Mouse (Mus musculus) forebrain, embryonic 16.5 days (tissue): Measurements from ENCODE around the gene Chil1. TPM values are rescaled to one million over a fixed set of nuclear protein-coding genes. Genes with fewer than 3 reads are reported as not detected.
A peak's percentile ranks its signal among the peaks of the same experiment; 100 is the strongest.

Experiments
- ATAC-seq: fragments of 200-750 bp; cut with Nextera tagmentation; 2 replicates; pipeline ENCODE4 v1.8.0; 2017; ENCODE audit warnings: mild to moderate bottlenecking, moderate library complexity
- H3K27ac ChIP-seq: fragments of 300-500 bp; sonication (generic); 2 replicates; pipeline ENCODE4 v1.5.1; 2014; ENCODE audit warnings: low read length, control low read depth
- H3K27me3 ChIP-seq: fragments of 300-500 bp; sonication (generic); replicated peaks from 2 replicates; pipeline ENCODE4 v1.6.1; 2014; ENCODE audit warnings: low read length; ENCODE audit not compliant: control insufficient read depth, insufficient read depth
- H3K36me3 ChIP-seq: fragments of 300-500 bp; sonication (generic); 2 replicates; pipeline ENCODE4 v1.6.1; 2014; ENCODE audit not compliant: control insufficient read depth, insufficient read depth
- H3K4me1 ChIP-seq: fragments of 300-500 bp; sonication (generic); replicated peaks from 2 replicates; pipeline ENCODE4 v1.6.1; 2014; ENCODE audit warnings: low read length; ENCODE audit not compliant: control insufficient read depth, insufficient read depth
- H3K4me2 ChIP-seq: fragments of 300-500 bp; sonication (generic); 2 replicates; pipeline ENCODE4 v1.6.1; 2014; ENCODE audit warnings: mild to moderate bottlenecking, low read length, control low read depth
- H3K4me3 ChIP-seq: fragments of 300-500 bp; sonication (generic); replicated peaks from 2 replicates; pipeline ENCODE4 v1.5.1; 2014; ENCODE audit warnings: mild to moderate bottlenecking, low read length, control low read depth
- H3K9ac ChIP-seq: fragments of 300-500 bp; sonication (generic); replicated peaks from 2 replicates; pipeline ENCODE4 v1.6.1; 2014; ENCODE audit warnings: low read depth, low read length, control low read depth
- H3K9me3 ChIP-seq: fragments of 300-500 bp; sonication (generic); 2 replicates; pipeline ENCODE4 v1.6.1; 2016; ENCODE audit warnings: low read length; ENCODE audit not compliant: control insufficient read depth
- WGBS: fragments of 180-500 bp; shearing (Covaris S2); extraction: QIAGEN DNeasy Blood & Tissue Kit; methylation state at CpG from one replicate; pipeline ENCODE4 v1.1.7; 2014; 5-methylcytosine and 5-hydroxymethylcytosine counted together
- polyA plus RNA-seq: library from polyadenylated mRNA; unstranded; fragments of >200 nt; fragmentation: Nextera tagmentation; extraction: Ambion mirVana; gene quantifications from 2 replicates; pipeline ENCODE4 v1.2.1, GENCODE M21; 2015

Chil1 gene
- polyA plus RNA-seq, 1 experiment from 2014 or later, result 2.1 TPM

GRCm38 (mm10) chr1:134198197-134198995, 16.4 kb downstream of the Chil1 start:
- H3K9ac ChIP-seq, result no peak overlapping the region
- ATAC-seq, result 0 out of 2 replicates have a peak, but pooled peaks have one; percentile 39
- H3K4me3 ChIP-seq, result no peak overlapping the region
- peaks cover 10% of the 10 kb centered on the region for H3K4me1 ChIP-seq
- H3K36me3 ChIP-seq, result 0 out of 2 replicates have a peak, but pooled peaks cover 2% of the 10 kb centered on the region
- WGBS, result 69% methylated on average over 12 of the region's 12 CpGs
- H3K9me3 ChIP-seq, result no peaks in the 10 kb centered on the region
- no peaks in the 10 kb centered on the region for H3K27me3 ChIP-seq
- H3K4me2 ChIP-seq, result no peak overlapping the region
- no peak overlapping the region for H3K27ac ChIP-seq

GRCm38 (mm10) chr1:134200481-134200880, 18.5 kb downstream of the Chil1 start:
- H3K27me3 ChIP-seq, result no peaks in the 10 kb centered on the region
- H3K9me3 ChIP-seq, result no peaks in the 10 kb centered on the region
- no peak overlapping the region for H3K9ac ChIP-seq
- 0 out of 2 replicates have a peak, but pooled peaks cover 2% of the 10 kb centered on the region for H3K36me3 ChIP-seq
- no peak overlapping the region for H3K4me2 ChIP-seq
- peaks cover 14% of the 10 kb centered on the region for H3K4me1 ChIP-seq
- ATAC-seq, result no peak
- H3K27ac ChIP-seq, result no peak overlapping the region
- H3K4me3 ChIP-seq, result no peak overlapping the region
- WGBS, result 75% methylated on average over 2 of the region's 2 CpGs

GRCm38 (mm10) chr1:134200998-134201686, 19.2 kb downstream of the Chil1 start:
- Histone ChIP-seq H3K4me2 (no peak overlapping the region), H3K4me1 (peaks cover 11% of the 10 kb centered on the region), H3K27ac (no peak overlapping the region), H3K27me3 (no peaks in the 10 kb centered on the region), H3K4me3 (no peak overlapping the region), H3K36me3 (0 out of 2 replicates have a peak, but pooled peaks cover 2% of the 10 kb centered on the region), H3K9me3 (no peaks in the 10 kb centered on the region), H3K9ac (no peak overlapping the region)
- WGBS, result 82% methylated on average over 6 of the region's 6 CpGs
- ATAC-seq, result 0 out of 2 replicates have a peak, but pooled peaks have one; percentile 18

- ATAC-seq, result no peak
- Histone ChIP-seq H3K4me1 (peaks cover 11% of the 10 kb centered on the region), H3K4me2 (no peak overlapping the region), H3K9ac (no peak overlapping the region), H3K9me3 (no peaks in the 10 kb centered on the region), H3K27ac (no peak overlapping the region), H3K4me3 (no peak overlapping the region), H3K27me3 (no peaks in the 10 kb centered on the region), H3K36me3 (0 out of 2 replicates have a peak, but pooled peaks cover 2% of the 10 kb centered on the region)
- WGBS, result 33% methylated on average over 3 of the region's 3 CpGs
Observed at GRCm38 (mm10) chr1:134201751-134202420, 19.9 kb downstream of the Chil1 start.

- Histone ChIP-seq H3K27ac (peak overlapping the region; percentile 69), H3K4me1 (peaks cover 11% of the 10 kb centered on the region), H3K4me2 (no peak overlapping the region), H3K27me3 (no peaks in the 10 kb centered on the region), H3K4me3 (no peak overlapping the region), H3K36me3 (0 out of 2 replicates have a peak, but pooled peaks cover 2% of the 10 kb centered on the region), H3K9ac (no peak overlapping the region), H3K9me3 (no peaks in the 10 kb centered on the region)
- WGBS, result 69% methylated on average over 13 of the region's 13 CpGs
- peak; percentile 59; the same call in 1 of the 2 replicates for ATAC-seq
Observed at GRCm38 (mm10) chr1:134204230-134204629, 22.3 kb downstream of the Chil1 start.

GRCm38 (mm10) chr1:134205296-134206018, 23.5 kb downstream of the Chil1 start:
- peaks cover 11% of the 10 kb centered on the region for H3K4me1 ChIP-seq
- H3K9me3 ChIP-seq, result no peaks in the 10 kb centered on the region
- peak overlapping the region; percentile 22; the same call in 1 of the 2 replicates for H3K9ac ChIP-seq
- H3K36me3 ChIP-seq, result 0 out of 2 replicates have a peak, but pooled peaks cover 2% of the 10 kb centered on the region
- peak; percentile 47 for ATAC-seq
- no peaks in the 10 kb centered on the region for H3K27me3 ChIP-seq
- peak overlapping the region; percentile 42 for H3K27ac ChIP-seq
- no peak overlapping the region for H3K4me3 ChIP-seq
- 59% methylated on average over 9 of the region's 9 CpGs for WGBS
- H3K4me2 ChIP-seq, result no peak overlapping the region

- no peak overlapping the region for H3K4me3 ChIP-seq
Observed at GRCm38 (mm10) chr1:134206085-134206484, 24.1 kb downstream of the Chil1 start.

GRCm38 (mm10) chr1:134210179-134210755, 28.3 kb downstream of the Chil1 start:
- WGBS, result 47% methylated on average over 6 of the region's 6 CpGs
- Histone ChIP-seq H3K27me3 (no peaks in the 10 kb centered on the region), H3K4me3 (no peak overlapping the region), H3K9ac (no peak overlapping the region), H3K36me3 (no peaks in the 10 kb centered on the region), H3K4me2 (no peak overlapping the region), H3K9me3 (no peaks in the 10 kb centered on the region), H3K4me1 (peaks cover 14% of the 10 kb centered on the region), H3K27ac (no peak overlapping the region)
- no peak for ATAC-seq

More at GRCm38 (mm10) chr1:134206085-134206484, 24.1 kb downstream of the Chil1 start:
- ATAC-seq, result no peak
- H3K27ac ChIP-seq, result no peak overlapping the region
- 0 out of 2 replicates have a peak, but pooled peaks cover 2% of the 10 kb centered on the region for H3K36me3 ChIP-seq
- 53% methylated on average over 5 of the region's 5 CpGs for WGBS
- H3K27me3 ChIP-seq, result no peaks in the 10 kb centered on the region
- H3K4me2 ChIP-seq, result no peak overlapping the region
- no peak overlapping the region for H3K9ac ChIP-seq
- no peaks in the 10 kb centered on the region for H3K9me3 ChIP-seq
- peaks cover 11% of the 10 kb centered on the region for H3K4me1 ChIP-seq
